Mouse (Mus musculus): ENCODE results near the gene Ccm2l.

DNA sequence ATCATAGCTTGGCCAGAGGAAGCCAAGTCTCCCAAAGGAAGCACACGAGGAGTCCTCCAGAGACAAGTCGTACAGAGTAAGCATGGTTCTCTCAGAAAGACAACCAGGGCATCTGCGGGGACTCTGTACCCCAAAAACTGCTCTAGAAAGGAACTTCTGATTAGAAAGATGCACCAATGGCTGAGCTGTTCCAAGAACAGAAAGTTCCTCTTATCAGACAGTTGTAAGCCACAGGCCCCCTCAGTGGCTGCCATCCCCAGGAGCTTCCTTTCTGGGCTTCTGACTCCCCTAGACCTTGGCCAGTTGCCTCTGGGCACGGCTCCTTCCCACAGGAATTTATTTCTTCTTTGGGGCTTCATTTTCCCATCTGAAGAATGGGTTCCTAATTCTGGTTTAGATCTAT is 49.9 kb downstream of the Ccm2l start:
- TF ChIP-seq CTCF (IDR thresholded peaks at IDR 0.05), result no peak
- no peak for TF ChIP-seq POLR2A (IDR thresholded peaks at IDR 0.05; ENCODE audit: insufficient read depth, low read depth, low read length)

Measured in heart, adult 2 months (tissue).